ENCODE assay signal across 8 mouse cellular contexts in the genomic region with DNA sequence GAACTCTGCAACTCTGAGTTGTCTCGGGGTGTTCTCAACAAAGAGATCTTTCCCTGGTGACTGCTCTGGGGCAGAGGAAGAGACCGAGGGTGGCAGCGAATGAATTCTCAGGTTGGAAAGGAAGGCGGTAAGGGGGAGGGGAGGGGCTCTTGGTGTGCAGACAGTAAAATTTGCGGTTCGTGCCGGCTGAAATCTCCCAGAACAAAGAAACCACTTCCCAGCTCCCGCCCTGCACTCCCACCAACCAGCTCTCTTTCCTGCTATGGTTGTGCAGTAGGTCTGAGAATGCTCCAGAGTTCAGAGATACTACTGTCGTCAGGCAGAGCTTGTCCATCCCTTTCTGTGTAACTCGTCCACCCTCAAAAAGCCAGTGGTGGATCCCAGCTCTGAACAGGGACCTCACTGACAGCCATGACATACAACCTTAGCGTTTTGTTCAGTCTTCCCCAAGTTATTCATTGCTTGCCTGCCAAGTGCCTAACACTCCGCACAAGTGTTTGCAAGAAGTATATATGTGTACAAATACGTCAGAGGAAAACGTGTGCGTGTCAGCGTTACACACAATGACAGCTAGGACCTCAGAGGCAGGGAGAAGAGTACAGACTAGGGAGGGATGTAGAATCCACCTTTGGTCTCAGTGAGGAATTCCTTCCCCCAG.
A peak's percentile ranks its signal among the peaks of the same experiment; 100 is the strongest.
DNase-seq lines count a peak whose midpoint lies in the region; ATAC-seq and TF ChIP-seq lines count a peak whose summit lies in the region.

No protein-coding gene starts in this region.

- ATAC-seq in heart, embryonic 15.5 days (replicated peaks; ENCODE audit: insufficient number of reproducible peaks, insufficient read depth, low FRiP score, low read depth), result peak; percentile 35; the same call in 1 of the 2 replicates
- ATAC-seq in forebrain, embryonic 14.5 days, result peak; percentile 61
- ATAC-seq in liver, embryonic 13.5 days (ENCODE audit: low read depth), result no peak; the same call in 1 of the 2 replicates
- no peak for ATAC-seq in erythroblast, adult 5-6 weeks (replicated peaks; ENCODE audit: low FRiP score, poor library complexity, severe bottlenecking)

- no peaks in the 10 kb centered on the region for H3K9me3 ChIP-seq in heart, embryonic 15.5 days (replicated peaks)
- no peaks in the 10 kb centered on the region for H3K9me3 ChIP-seq in ES-E14 (ENCODE audit: control insufficient read depth, insufficient read depth, low read depth, low read length)
- H3K9me3 ChIP-seq in forebrain, embryonic 14.5 days (replicated peaks; ENCODE audit: control insufficient read depth, low read length), result no peaks in the 10 kb centered on the region
- H3K9me3 ChIP-seq in liver, embryonic 13.5 days (replicated peaks), result no peaks in the 10 kb centered on the region

- peak overlapping the region; percentile 60 for H3K4me3 ChIP-seq in heart, embryonic 15.5 days
- peak overlapping the region; percentile 57 to 64 for H3K4me3 ChIP-seq in ES-E14 (ENCODE audit: insufficient read depth in 1 of 2, low read depth in 1 of 2, low read length in 2 of 2, poor library complexity in 1 of 2, severe bottlenecking in 1 of 2)
- H3K4me3 ChIP-seq in forebrain, embryonic 14.5 days (ENCODE audit: low read depth, low read length), result peak overlapping the region; percentile 32
- H3K4me3 ChIP-seq in liver, embryonic 13.5 days (replicated peaks), result peak overlapping the region; percentile 32

- H3K36me3 ChIP-seq in heart, embryonic 15.5 days, result no peaks in the 10 kb centered on the region
- no peaks in the 10 kb centered on the region for H3K36me3 ChIP-seq in ES-E14 (ENCODE audit: control insufficient read depth, insufficient read depth, low read length, poor library complexity, severe bottlenecking)
- no peaks in the 10 kb centered on the region for H3K36me3 ChIP-seq in forebrain, embryonic 14.5 days (ENCODE audit: control insufficient read depth, insufficient read depth, low read length)
- no peaks in the 10 kb centered on the region for H3K36me3 ChIP-seq in liver, embryonic 13.5 days

- H3K27ac ChIP-seq in heart, embryonic 15.5 days, result peak overlapping the region; percentile 96
- no peak overlapping the region for H3K27ac ChIP-seq in ES-E14 (ENCODE audit: insufficient read depth, low read depth, low read length, poor library complexity, severe bottlenecking)
- peak overlapping the region; percentile 97 for H3K27ac ChIP-seq in forebrain, embryonic 14.5 days (ENCODE audit: low read depth, low read length)
- no peak overlapping the region for H3K27ac ChIP-seq in liver, embryonic 13.5 days

- H3K9ac ChIP-seq in heart, embryonic 15.5 days, result peak overlapping the region; percentile 71
- H3K9ac ChIP-seq in ES-E14 (ENCODE audit: insufficient read depth, low read depth, low read length, poor library complexity, severe bottlenecking), result peak overlapping the region; percentile 62; the same call in 1 of the 2 replicates
- peak overlapping the region; percentile 67 for H3K9ac ChIP-seq in forebrain, embryonic 14.5 days (ENCODE audit: low read length)
- H3K9ac ChIP-seq in liver, embryonic 13.5 days, result no peak overlapping the region

- H3K4me1 ChIP-seq in heart, embryonic 15.5 days (replicated peaks), result peaks cover 27% of the 10 kb centered on the region
- H3K4me1 ChIP-seq in ES-E14 (ENCODE audit: control insufficient read depth in 2 of 2, insufficient read depth in 2 of 2, low read length in 2 of 2, poor library complexity in 1 of 2), result peaks cover 0 to 7% of the 10 kb centered on the region in 2 experiments; a peak in 2 of 4 replicates
- H3K4me1 ChIP-seq in forebrain, embryonic 14.5 days (ENCODE audit: control insufficient read depth, insufficient read depth, low read length), result peaks cover 37% of the 10 kb centered on the region
- H3K4me1 ChIP-seq in liver, embryonic 13.5 days (replicated peaks), result no peaks in the 10 kb centered on the region; the same call in 1 of the 2 replicates

- in situ Hi-C loops in ES-E14 (cut with MboI; ENCODE audit: low sequenced_read_pairs in 2 of 2, unreplicated experiment in 2 of 2), result loop anchor here (5.0 to 25.0 kb wide), 2 partner anchors 714 to 724 kb away; no protein-coding TSS in a partner anchor

- 15% methylated on average over 16 of the region's 16 CpGs for WGBS in heart, embryonic 15.5 days
- 9% methylated on average over 16 of the region's 16 CpGs for WGBS in forebrain, embryonic 14.5 days
- 17% methylated on average over 16 of the region's 16 CpGs for WGBS in liver, embryonic 13.5 days (ENCODE audit: insufficient replicate concordance)

- H3K27me3 ChIP-seq in heart, embryonic 15.5 days, result no peaks in the 10 kb centered on the region
- H3K27me3 ChIP-seq in forebrain, embryonic 14.5 days (replicated peaks; ENCODE audit: control insufficient read depth, insufficient read depth, low read length), result no peaks in the 10 kb centered on the region
- H3K27me3 ChIP-seq in liver, embryonic 13.5 days, result peaks cover 13% of the 10 kb centered on the region; the same call in 1 of the 2 replicates

- peak overlapping the region; percentile 87 for H3K4me2 ChIP-seq in heart, embryonic 15.5 days
- H3K4me2 ChIP-seq in forebrain, embryonic 14.5 days (ENCODE audit: low read length), result peak overlapping the region; percentile 57
- H3K4me2 ChIP-seq in liver, embryonic 13.5 days, result peak overlapping the region; percentile 61

- no peak for DNase-seq in heart, adult 11 months
- DNase-seq in ES-E14 (ENCODE audit: low read depth, low spot score), result peak; percentile 54
- DNase-seq in forebrain, embryonic 14.5 days (ENCODE audit: low spot score), result peak; percentile 88
- DNase-seq in liver, embryonic 13.5 days, result no peak
- DNase-seq in adrenal gland, postnatal 36 days, result no peak
- DNase-seq in kidney, adult 11 months, result no peak

TF ChIP-seq in ES-E14, 5 proteins besides CTCF, POLR2A, EP300 and RAD21:
- TF ChIP-seq ZNF384 (IDR thresholded peaks at IDR 0.05; ENCODE audit: low read depth, low read length) (no peak), CHD2 (IDR thresholded peaks at IDR 0.05; ENCODE audit: low read depth, low read length) (no peak)

Comparison
In these comparisons a context has a peak if more than half of its experiments do, and no peak if none do; other contexts are left out.
1. ATAC-seq: peak in heart, embryonic 15.5 days (single experiment) and forebrain, embryonic 14.5 days (single experiment); none in liver, embryonic 13.5 days (single experiment) and erythroblast, adult 5-6 weeks (single experiment).
2. H3K27ac ChIP-seq: peak in heart, embryonic 15.5 days (single experiment) and forebrain, embryonic 14.5 days (single experiment); none in ES-E14 (single experiment) and liver, embryonic 13.5 days (single experiment).
3. DNase-seq: peak in ES-E14 (single experiment) and forebrain, embryonic 14.5 days (single experiment); none in heart, adult 11 months (single experiment), liver, embryonic 13.5 days (single experiment), adrenal gland, postnatal 36 days (0 of 2) and kidney, adult 11 months (single experiment).
4. Peak in every context shown above with its lines, with median percentiles within 50 percentile points of each other: H3K4me2 ChIP-seq and H3K4me3 ChIP-seq.